12 mouse cellular contexts compared by ENCODE assay signal in the genomic region with DNA sequence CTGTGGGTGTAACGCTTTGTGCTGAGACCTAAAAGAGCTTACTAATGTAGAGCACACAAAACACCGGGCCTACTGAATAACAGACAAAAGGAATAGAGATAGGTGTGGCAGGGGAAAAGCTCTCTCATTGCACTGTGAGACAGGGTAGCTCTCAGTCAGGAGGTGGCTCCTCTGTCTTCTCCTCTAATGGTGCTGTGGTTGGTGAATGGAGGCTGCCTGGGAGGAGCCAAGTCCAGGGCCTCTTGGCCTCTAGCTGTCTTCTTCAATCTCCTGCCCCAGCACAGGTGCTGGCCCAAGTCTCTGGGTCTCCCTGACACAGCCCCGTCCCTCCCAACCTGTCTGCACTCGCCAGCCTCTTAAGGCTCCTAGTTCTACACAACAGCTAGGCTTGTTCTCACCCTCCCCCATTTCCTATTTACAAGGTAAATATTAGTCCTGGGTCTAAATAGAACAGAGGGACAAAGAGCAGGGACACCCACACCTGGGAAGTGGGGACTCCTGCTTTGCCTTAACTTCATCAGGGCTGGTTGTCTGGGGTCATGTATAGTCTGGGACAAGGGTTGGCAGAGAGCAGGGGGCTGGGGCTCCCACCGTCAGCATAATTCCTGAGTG. TPM values are rescaled to one million over a fixed set of nuclear protein-coding genes. Genes with fewer than 3 reads are reported as not detected.
A peak's percentile ranks its signal among the peaks of the same experiment; 100 is the strongest.
DNase-seq lines count a peak whose midpoint lies in the region; ATAC-seq and TF ChIP-seq lines count a peak whose summit lies in the region.
"Had no signal": no experiment of that assay in that cellular context is flagged by ENCODE, and none has a peak within 500 bp of the region (broad histone marks: within the 10 kb centered on the region; RNA-seq: fewer than 3 reads in every experiment).

No protein-coding gene starts in this region.

- H3K9me3 ChIP-seq in forebrain, embryonic 11.5 days (ENCODE audit: control insufficient read depth, low read length) = no peaks in the 10 kb centered on the region
- no peaks in the 10 kb centered on the region for H3K9me3 ChIP-seq in forebrain, postnatal 0 days (ENCODE audit: low read length)
- H3K9me3 ChIP-seq in liver, postnatal 0 days (ENCODE audit: low read length) = no peaks in the 10 kb centered on the region
- no peaks in the 10 kb centered on the region for H3K9me3 ChIP-seq in hindbrain, embryonic 10.5 days
- H3K9me3 ChIP-seq: embryonic facial prominence, embryonic 12.5 days; forebrain, embryonic 10.5 days; heart, embryonic 13.5 days had no signal

- no peak for TF ChIP-seq EP300 in liver, postnatal 0 days (IDR thresholded peaks at IDR 0.05; ENCODE audit: low read depth)

- no peak for ATAC-seq in forebrain, embryonic 11.5 days (replicated peaks; ENCODE audit: low FRiP score)
- no peak for ATAC-seq in forebrain, postnatal 0 days
- ATAC-seq in liver, postnatal 0 days = peak; percentile 69

- WGBS in forebrain, embryonic 11.5 days = 84% methylated on average over 5 of the region's 5 CpGs
- WGBS in forebrain, postnatal 0 days = 82% methylated on average over 5 of the region's 5 CpGs
- WGBS in liver, postnatal 0 days (ENCODE audit: insufficient replicate concordance) = 61% methylated on average over 5 of the region's 5 CpGs
- 80% methylated on average over 5 of the region's 5 CpGs for WGBS in hindbrain, embryonic 10.5 days

- no peaks in the 10 kb centered on the region for H3K4me1 ChIP-seq in forebrain, embryonic 11.5 days (replicated peaks; ENCODE audit: control insufficient read depth, insufficient read depth, low read length)
- no peaks in the 10 kb centered on the region for H3K4me1 ChIP-seq in forebrain, postnatal 0 days (ENCODE audit: insufficient read depth)
- H3K4me1 ChIP-seq in liver, postnatal 0 days (ENCODE audit: insufficient read depth) = peaks cover 24% of the 10 kb centered on the region
- H3K4me1 ChIP-seq in hindbrain, embryonic 10.5 days (replicated peaks) = 0 out of 2 replicates have a peak, but pooled peaks cover 2% of the 10 kb centered on the region
- H3K4me1 ChIP-seq: embryonic facial prominence, embryonic 12.5 days; forebrain, embryonic 10.5 days; heart, embryonic 13.5 days had no signal

- no peak overlapping the region for H3K9ac ChIP-seq in forebrain, embryonic 11.5 days (ENCODE audit: low read length)
- H3K9ac ChIP-seq in forebrain, postnatal 0 days = no peak overlapping the region
- H3K9ac ChIP-seq in liver, postnatal 0 days (replicated peaks) = peak overlapping the region; percentile 50
- H3K9ac ChIP-seq: embryonic facial prominence, embryonic 12.5 days; heart, embryonic 13.5 days had no signal

- DNase-seq in forebrain, embryonic 11.5 days (ENCODE audit: low spot score) = peak; percentile 43
- DNase-seq in forebrain, postnatal 0 days = no peak
- peak; percentile 34 for DNase-seq in thymus, postnatal 4 days
- no peak for DNase-seq in thymus, postnatal 14 days
- DNase-seq in liver, postnatal 0 days = peak; percentile 23
- DNase-seq in adrenal gland, adult (ENCODE audit: inconsistent age in 2 of 2, low spot score in 1 of 2) = no peak
- no peak for DNase-seq in hindbrain, embryonic 10.5 days (ENCODE audit: low spot score)
- no peak for DNase-seq in layer of hippocampus, adult 9-11 months

- H3K4me2 ChIP-seq in forebrain, embryonic 11.5 days (ENCODE audit: low read depth, low read length, severe bottlenecking) = no peak overlapping the region
- H3K4me2 ChIP-seq in forebrain, postnatal 0 days (ENCODE audit: low read depth) = no peak overlapping the region
- H3K4me2 ChIP-seq in liver, postnatal 0 days (ENCODE audit: low read depth, low read length) = peak overlapping the region; percentile 64
- H3K4me2 ChIP-seq: embryonic facial prominence, embryonic 12.5 days; heart, embryonic 13.5 days had no signal

- H3K27ac ChIP-seq in forebrain, embryonic 11.5 days (ENCODE audit: low read depth, low read length) = no peak overlapping the region
- H3K27ac ChIP-seq in forebrain, postnatal 0 days (ENCODE audit: low read depth, low read length) = no peak overlapping the region
- peak overlapping the region; percentile 95 for H3K27ac ChIP-seq in liver, postnatal 0 days (ENCODE audit: low read depth)
- H3K27ac ChIP-seq in hindbrain, embryonic 10.5 days = no peak overlapping the region
- H3K27ac ChIP-seq: embryonic facial prominence, embryonic 12.5 days; forebrain, embryonic 10.5 days; heart, embryonic 13.5 days had no signal

- no peak for TF ChIP-seq CTCF in forebrain, postnatal 0 days (IDR thresholded peaks at IDR 0.05; ENCODE audit: low read depth)
- no peak for TF ChIP-seq CTCF in liver, postnatal 0 days (IDR thresholded peaks at IDR 0.05; ENCODE audit: low read depth)

- H3K36me3 ChIP-seq in forebrain, embryonic 11.5 days (ENCODE audit: control insufficient read depth, insufficient read depth, low read length) = no peaks in the 10 kb centered on the region
- no peaks in the 10 kb centered on the region for H3K36me3 ChIP-seq in forebrain, postnatal 0 days (ENCODE audit: insufficient read depth)
- H3K36me3 ChIP-seq in liver, postnatal 0 days (replicated peaks; ENCODE audit: insufficient read depth, low read length) = 0 out of 2 replicates have a peak, but pooled peaks cover 2% of the 10 kb centered on the region
- peaks cover 4% of the 10 kb centered on the region for H3K36me3 ChIP-seq in hindbrain, embryonic 10.5 days
- H3K36me3 ChIP-seq: heart, embryonic 13.5 days had no signal

- no peaks in the 10 kb centered on the region for H3K27me3 ChIP-seq in forebrain, embryonic 11.5 days (ENCODE audit: control insufficient read depth, insufficient read depth, low read length)
- H3K27me3 ChIP-seq in forebrain, postnatal 0 days (ENCODE audit: insufficient read depth, low read length) = no peaks in the 10 kb centered on the region
- H3K27me3 ChIP-seq in liver, postnatal 0 days (ENCODE audit: insufficient read depth, low read length) = no peaks in the 10 kb centered on the region
- no peaks in the 10 kb centered on the region for H3K27me3 ChIP-seq in hindbrain, embryonic 10.5 days (ENCODE audit: insufficient read depth, poor library complexity, severe bottlenecking)
- H3K27me3 ChIP-seq: CH12.LX; embryonic facial prominence, embryonic 12.5 days; heart, embryonic 13.5 days had no signal

- H3K4me3 ChIP-seq in forebrain, embryonic 11.5 days (ENCODE audit: low read depth, low read length) = no peak overlapping the region
- no peak overlapping the region for H3K4me3 ChIP-seq in forebrain, postnatal 0 days (ENCODE audit: low read depth, low read length)
- H3K4me3 ChIP-seq in liver, postnatal 0 days (ENCODE audit: low read depth, low read length) = peak overlapping the region; percentile 50; the same call in 1 of the 2 replicates
- no peak overlapping the region for H3K4me3 ChIP-seq in hindbrain, embryonic 10.5 days
- H3K4me3 ChIP-seq: embryonic facial prominence, embryonic 12.5 days; forebrain, embryonic 10.5 days; heart, embryonic 13.5 days had no signal

RNA-seq across cellular contexts. Expression of a gene that starts 0.6 kb away (rescaled TPM):
- polyA plus RNA-seq in forebrain, embryonic 11.5 days (2014; fragmentation: Nextera tagmentation; extraction: Ambion mirVana) = not detected in 2 replicates
- total RNA-seq in forebrain, postnatal 0 days (2014; rRNA removed) = 0.15 TPM in 1 of 2 replicates, not detected in the other
- 0.14 TPM in 1 of 2 replicates, not detected in the other for polyA plus RNA-seq in forebrain, postnatal 0 days (2015; fragmentation: Nextera tagmentation; extraction: Ambion mirVana)
- 1,300 and 1,356 TPM in 2 replicates for polyA plus RNA-seq in liver, postnatal 0 days (2015; fragmentation: Nextera tagmentation; extraction: Ambion mirVana)
- polyA plus RNA-seq in hindbrain, embryonic 10.5 days (2016; fragmentation: Nextera tagmentation; extraction: Ambion mirVana) = 0.20 TPM in 1 of 2 replicates, not detected in the other
- polyA plus RNA-seq: forebrain, embryonic 10.5 days had no signal

RNA-seq across cellular contexts. Expression of a gene that starts 12.8 kb away (rescaled TPM):
- polyA plus RNA-seq in forebrain, embryonic 11.5 days (2014; fragmentation: Nextera tagmentation; extraction: Ambion mirVana) = 8.4 and 9.8 TPM in 2 replicates
- 18.5 and 30.7 TPM in 2 replicates for total RNA-seq in forebrain, postnatal 0 days (2014; rRNA removed)
- polyA plus RNA-seq in forebrain, postnatal 0 days (2015; fragmentation: Nextera tagmentation; extraction: Ambion mirVana) = 6.2 and 8.7 TPM in 2 replicates
- polyA plus RNA-seq in liver, postnatal 0 days (2015; fragmentation: Nextera tagmentation; extraction: Ambion mirVana) = 1.8 and 2.1 TPM in 2 replicates
- 11.8 and 13.4 TPM in 2 replicates for polyA plus RNA-seq in hindbrain, embryonic 10.5 days (2016; fragmentation: Nextera tagmentation; extraction: Ambion mirVana)

RNA-seq across cellular contexts. Expression of a gene that starts 12.8 kb away (rescaled TPM):
- polyA plus RNA-seq in forebrain, embryonic 11.5 days (2014; fragmentation: Nextera tagmentation; extraction: Ambion mirVana) = 70.7 and 79.1 TPM in 2 replicates
- 81.5 and 104 TPM in 2 replicates for total RNA-seq in forebrain, postnatal 0 days (2014; rRNA removed)
- polyA plus RNA-seq in forebrain, postnatal 0 days (2015; fragmentation: Nextera tagmentation; extraction: Ambion mirVana) = 107 and 111 TPM in 2 replicates
- polyA plus RNA-seq in liver, postnatal 0 days (2015; fragmentation: Nextera tagmentation; extraction: Ambion mirVana) = 27.3 and 28.1 TPM in 2 replicates
- 78.8 and 96.3 TPM in 2 replicates for polyA plus RNA-seq in hindbrain, embryonic 10.5 days (2016; fragmentation: Nextera tagmentation; extraction: Ambion mirVana)

Comparison
In these comparisons a context has a peak if more than half of its experiments do, and no peak if none do; other contexts are left out.
1. DNase-seq: peak in forebrain, embryonic 11.5 days (single experiment), thymus, postnatal 4 days (single experiment) and liver, postnatal 0 days (single experiment); none in forebrain, postnatal 0 days (single experiment), thymus, postnatal 14 days (single experiment), adrenal gland, adult (0 of 2), hindbrain, embryonic 10.5 days (single experiment) and layer of hippocampus, adult 9-11 months (single experiment).
2. RNA of a gene that starts 0.6 kb away (polyA plus RNA-seq): 1,300 to 1,356 TPM in liver, postnatal 0 days; 0.20 TPM in hindbrain, embryonic 10.5 days, 0.14 TPM in forebrain, postnatal 0 days and not detected in forebrain, embryonic 11.5 days; every median in the first group is over 1,000 times any median in the second.